Mouse (Mus musculus) stomach, postnatal 0 days (tissue): ENCODE data around the gene Cyp4f15. TPM values are rescaled to one million over a fixed set of nuclear protein-coding genes. Genes with fewer than 3 reads are reported as not detected.

Experiments
- ATAC-seq: fragments of 200-750 bp; cut with Nextera tagmentation; 2 replicates; pipeline ENCODE4 v1.8.0; 2017; ENCODE audit not compliant: low FRiP score, low TSS enrichment
- DNase-seq: peaks from one replicate; pipeline ENCODE4 v3.0.0-alpha.2; 2016; ENCODE audit warnings: low spot score
- H3K27ac ChIP-seq: fragments of 300-500 bp; sonication (generic); replicated peaks from 2 replicates; pipeline ENCODE4 v1.5.1; 2014; ENCODE audit warnings: mild to moderate bottlenecking, control low read depth
- H3K27me3 ChIP-seq: fragments of 300-500 bp; sonication (generic); 2 replicates; pipeline ENCODE4 v1.6.1; 2014; ENCODE audit warnings: low read length; ENCODE audit not compliant: control insufficient read depth, insufficient read depth
- H3K36me3 ChIP-seq: fragments of 300-500 bp; sonication (generic); 2 replicates; pipeline ENCODE4 v1.6.1; 2014; ENCODE audit warnings: low read length, mixed read lengths; ENCODE audit not compliant: control insufficient read depth, insufficient read depth
- H3K4me1 ChIP-seq: fragments of 300-500 bp; sonication (generic); replicated peaks from 2 replicates; pipeline ENCODE4 v1.6.1; 2014; ENCODE audit warnings: antibody characterized with exemption; ENCODE audit not compliant: control insufficient read depth, insufficient read depth
- H3K4me2 ChIP-seq: fragments of 300-500 bp; sonication (generic); replicated peaks from 2 replicates; pipeline ENCODE4 v1.6.1; 2014; ENCODE audit warnings: low read depth, mild to moderate bottlenecking, control low read depth, moderate library complexity
- H3K4me3 ChIP-seq: fragments of 300-500 bp; sonication (generic); 2 replicates; pipeline ENCODE4 v1.5.1; 2014; ENCODE audit warnings: low read depth, low read length, control low read depth
- H3K9ac ChIP-seq: fragments of 300-500 bp; sonication (generic); 2 replicates; pipeline ENCODE4 v1.6.1; 2014; ENCODE audit warnings: mild to moderate bottlenecking, low read length, control low read depth, mixed read lengths
- H3K9me3 ChIP-seq: fragments of 300-500 bp; sonication (generic); 2 replicates; pipeline ENCODE4 v1.6.1; 2016; ENCODE audit warnings: low read length; ENCODE audit not compliant: control insufficient read depth
- CTCF ChIP-seq: IDR thresholded peaks from 2 replicates; pipeline ENCODE4 v1.5.1; 2016; ENCODE audit warnings: antibody characterized with exemption, low read depth, mild to moderate bottlenecking, moderate library complexity
- EP300 ChIP-seq: optimal IDR thresholded peaks from 2 replicates; pipeline ENCODE3; 2016; ENCODE audit warnings: antibody characterized with exemption
- WGBS: fragments of 180-500 bp; shearing (Covaris S2); extraction: QIAGEN DNeasy Blood & Tissue Kit; methylation state at CpG from one replicate; pipeline ENCODE4 v1.1.7; 2014; 5-methylcytosine and 5-hydroxymethylcytosine counted together
- polyA plus RNA-seq: library from polyadenylated mRNA; unstranded; fragments of >200 nt; fragmentation: Nextera tagmentation; extraction: Ambion mirVana; gene quantifications from 2 replicates; pipeline ENCODE4 v1.2.1, GENCODE M21; 2015

Gene Cyp4f15
- polyA plus RNA-seq, 1 experiment from 2014 or later: 0.62 TPM

GRCm38 (mm10) chr17:32738406-32738805 lies 53.0 kb downstream of the Cyp4f15 start:
- Histone ChIP-seq H3K9me3 (no peaks in the 10 kb centered on the region), H3K27ac (no peak overlapping the region), H3K4me1 (no peaks in the 10 kb centered on the region), H3K36me3 (no peaks in the 10 kb centered on the region), H3K27me3 (no peaks in the 10 kb centered on the region), H3K9ac (no peak overlapping the region), H3K4me2 (no peak overlapping the region), H3K4me3 (no peak overlapping the region)
- TF ChIP-seq EP300: no peak
- TF ChIP-seq CTCF: no peak
- WGBS: 85% methylated on average over 1 of the region's 1 CpGs
- no peak for ATAC-seq
- no peak for DNase-seq

GRCm38 (mm10) chr17:32741057-32741456 lies 55.6 kb downstream of the Cyp4f15 start:
- Histone ChIP-seq H3K27me3 (no peaks in the 10 kb centered on the region), H3K4me2 (no peak overlapping the region), H3K27ac (no peak overlapping the region), H3K4me1 (no peaks in the 10 kb centered on the region), H3K9me3 (no peaks in the 10 kb centered on the region), H3K4me3 (no peak overlapping the region), H3K36me3 (no peaks in the 10 kb centered on the region), H3K9ac (no peak overlapping the region)
- ATAC-seq (no peak), DNase-seq (no peak)
- 52% methylated on average over 1 of the region's 1 CpGs for WGBS
- no peak for TF ChIP-seq CTCF
- TF ChIP-seq EP300: no peak

- no peaks in the 10 kb centered on the region for H3K4me1 ChIP-seq
- 46% methylated on average over 5 of the region's 5 CpGs for WGBS
These were observed 65.2 kb downstream of the Cyp4f15 start for GRCm38 (mm10) chr17:32750611-32751010.

More at GRCm38 (mm10) chr17:32750611-32751010, 65.2 kb downstream of the Cyp4f15 start:
- no peak for DNase-seq
- TF ChIP-seq CTCF: no peak
- ATAC-seq: no peak
- Histone ChIP-seq H3K9ac (no peak overlapping the region), H3K36me3 (no peaks in the 10 kb centered on the region), H3K27ac (no peak overlapping the region), H3K4me3 (no peak overlapping the region), H3K4me2 (no peak overlapping the region), H3K27me3 (no peaks in the 10 kb centered on the region), H3K9me3 (no peaks in the 10 kb centered on the region)

Other genes with a start within 250 kb of the Cyp4f15 start
- 56.5 and 57.9 TPM in 2 replicates for gene Cyp4f39, start 232.9 kb upstream of the Cyp4f15 start, polyA plus RNA-seq
- gene Cyp4f17, start 179.6 kb upstream of the Cyp4f15 start, polyA plus RNA-seq: 3.5 and 3.8 TPM in 2 replicates
- gene Cyp4f16, start 149.1 kb upstream of the Cyp4f15 start, polyA plus RNA-seq: 18.3 and 18.6 TPM in 2 replicates
- gene Cyp4f37, start 64.3 kb upstream of the Cyp4f15 start, polyA plus RNA-seq: not detected in 2 replicates
- gene Cyp4f40, start 26.7 kb upstream of the Cyp4f15 start, polyA plus RNA-seq: 0.04 and 0.23 TPM in 2 replicates
- gene Zfp871, start 102.7 kb downstream of the Cyp4f15 start, polyA plus RNA-seq: 13.0 and 13.7 TPM in 2 replicates
- 1.1 and 1.5 TPM in 2 replicates for gene Zfp811, start 124.3 kb downstream of the Cyp4f15 start, polyA plus RNA-seq
- 5.1 and 5.7 TPM in 2 replicates for gene Zfp799, start 144.6 kb downstream of the Cyp4f15 start, polyA plus RNA-seq
- 2.6 and 2.7 TPM in 2 replicates for gene Zfp870, start 206.0 kb downstream of the Cyp4f15 start, polyA plus RNA-seq
- not detected in 2 replicates for gene Cyp4f14, start 231.7 kb downstream of the Cyp4f15 start, polyA plus RNA-seq